Mouse (Mus musculus): ENCODE results near the gene Fto. TPM values are rescaled to one million over a fixed set of nuclear protein-coding genes. Genes with fewer than 3 reads are reported as not detected.
A peak's percentile ranks its signal among the peaks of the same experiment; 100 is the strongest.

Fto gene
- polyA plus RNA-seq, 1 experiment from 2014 or later, result 55.3 TPM

- WGBS, result 84% methylated on average over 6 of the region's 6 CpGs
- no peak overlapping the region for H3K4me2 ChIP-seq (ENCODE audit: low read length)
- H3K36me3 ChIP-seq (ENCODE audit: insufficient read depth, low read length), result no peaks in the 10 kb centered on the region
- H3K4me3 ChIP-seq (replicated peaks; ENCODE audit: low read depth, low read length), result no peak overlapping the region
- no peak for TF ChIP-seq CTCF (IDR thresholded peaks at IDR 0.05; ENCODE audit: low read depth)
- H3K9me3 ChIP-seq (replicated peaks; ENCODE audit: low read length), result no peaks in the 10 kb centered on the region
- H3K9ac ChIP-seq (ENCODE audit: low read depth, low read length), result no peak overlapping the region
- no peak for ATAC-seq (replicated peaks; ENCODE audit: low FRiP score, low read depth)
- H3K27me3 ChIP-seq (ENCODE audit: insufficient read depth, low read length), result 0 out of 2 replicates have a peak, but pooled peaks cover 2% of the 10 kb centered on the region
- H3K27ac ChIP-seq, result no peak overlapping the region
- H3K4me1 ChIP-seq (replicated peaks; ENCODE audit: insufficient read depth, low read length), result peaks cover 6% of the 10 kb centered on the region; the same call in 1 of the 2 replicates
- no peak for DNase-seq (ENCODE audit: low spot score)
Measured at GRCm38 (mm10) chr8:91684596-91685317, 371.4 kb downstream of the Fto start.

GRCm38 (mm10) chr8:91685408-91685807 is 372.1 kb downstream of the Fto start:
- Histone ChIP-seq H3K9me3 (replicated peaks; ENCODE audit: low read length) (no peaks in the 10 kb centered on the region), H3K4me3 (replicated peaks; ENCODE audit: low read depth, low read length) (no peak overlapping the region), H3K36me3 (ENCODE audit: insufficient read depth, low read length) (no peaks in the 10 kb centered on the region), H3K4me2 (ENCODE audit: low read length) (no peak overlapping the region), H3K9ac (ENCODE audit: low read depth, low read length) (no peak overlapping the region), H3K27ac (no peak overlapping the region), H3K27me3 (ENCODE audit: insufficient read depth, low read length) (0 out of 2 replicates have a peak, but pooled peaks cover 2% of the 10 kb centered on the region), H3K4me1 (replicated peaks; ENCODE audit: insufficient read depth, low read length) (peaks cover 1% of the 10 kb centered on the region; the same call in 1 of the 2 replicates)
- ATAC-seq (replicated peaks; ENCODE audit: low FRiP score, low read depth) (no peak), DNase-seq (ENCODE audit: low spot score) (no peak)
- peak; percentile 32; the same call in 1 of the 2 replicates for TF ChIP-seq CTCF (IDR thresholded peaks at IDR 0.05; ENCODE audit: low read depth)
- 51% methylated on average over 3 of the region's 3 CpGs for WGBS

GRCm38 (mm10) chr8:91692056-91692721 is 378.9 kb downstream of the Fto start:
- Histone ChIP-seq H3K4me3 (replicated peaks; ENCODE audit: low read depth, low read length) (no peak overlapping the region), H3K4me2 (ENCODE audit: low read length) (no peak overlapping the region), H3K27me3 (ENCODE audit: insufficient read depth, low read length) (peaks cover 5% of the 10 kb centered on the region; the same call in 1 of the 2 replicates), H3K36me3 (ENCODE audit: insufficient read depth, low read length) (no peaks in the 10 kb centered on the region), H3K9ac (ENCODE audit: low read depth, low read length) (no peak overlapping the region), H3K4me1 (replicated peaks; ENCODE audit: insufficient read depth, low read length) (peaks cover 7% of the 10 kb centered on the region; the same call in 1 of the 2 replicates), H3K27ac (no peak overlapping the region), H3K9me3 (replicated peaks; ENCODE audit: low read length) (no peaks in the 10 kb centered on the region)
- ATAC-seq (replicated peaks; ENCODE audit: low FRiP score, low read depth), result no peak
- no peak for TF ChIP-seq CTCF (IDR thresholded peaks at IDR 0.05; ENCODE audit: low read depth)
- WGBS, result 12% methylated on average over 15 of the region's 15 CpGs
- peak; percentile 50 for DNase-seq (ENCODE audit: low spot score)

- H3K27ac ChIP-seq, result no peak overlapping the region
- 53% methylated on average over 5 of the region's 5 CpGs for WGBS
- no peak for ATAC-seq (replicated peaks; ENCODE audit: low FRiP score, low read depth)
Measured at GRCm38 (mm10) chr8:91706533-91706932, 393.2 kb downstream of the Fto start.

GRCm38 (mm10) chr8:91708661-91709060 is 395.3 kb downstream of the Fto start:
- Histone ChIP-seq H3K27me3 (ENCODE audit: insufficient read depth, low read length) (no peaks in the 10 kb centered on the region; the same call in 1 of the 2 replicates), H3K9me3 (replicated peaks; ENCODE audit: low read length) (no peaks in the 10 kb centered on the region), H3K4me1 (replicated peaks; ENCODE audit: insufficient read depth, low read length) (0 out of 2 replicates have a peak, but pooled peaks cover 6% of the 10 kb centered on the region), H3K4me2 (ENCODE audit: low read length) (no peak overlapping the region), H3K9ac (ENCODE audit: low read depth, low read length) (no peak overlapping the region), H3K27ac (no peak overlapping the region), H3K36me3 (ENCODE audit: insufficient read depth, low read length) (no peaks in the 10 kb centered on the region), H3K4me3 (replicated peaks; ENCODE audit: low read depth, low read length) (no peak overlapping the region)
- TF ChIP-seq CTCF (IDR thresholded peaks at IDR 0.05; ENCODE audit: low read depth), result no peak
- WGBS, result 71% methylated on average over 7 of the region's 7 CpGs
- DNase-seq (ENCODE audit: low spot score) (no peak), ATAC-seq (replicated peaks; ENCODE audit: low FRiP score, low read depth) (no peak)

More at GRCm38 (mm10) chr8:91706533-91706932, 393.2 kb downstream of the Fto start:
- Histone ChIP-seq H3K4me3 (replicated peaks; ENCODE audit: low read depth, low read length) (no peak overlapping the region), H3K9ac (ENCODE audit: low read depth, low read length) (no peak overlapping the region), H3K4me2 (ENCODE audit: low read length) (no peak overlapping the region), H3K27me3 (ENCODE audit: insufficient read depth, low read length) (no peaks in the 10 kb centered on the region; the same call in 1 of the 2 replicates), H3K9me3 (replicated peaks; ENCODE audit: low read length) (no peaks in the 10 kb centered on the region), H3K4me1 (replicated peaks; ENCODE audit: insufficient read depth, low read length) (no peaks in the 10 kb centered on the region), H3K36me3 (ENCODE audit: insufficient read depth, low read length) (no peaks in the 10 kb centered on the region)
- DNase-seq (ENCODE audit: low spot score), result no peak
- TF ChIP-seq CTCF (IDR thresholded peaks at IDR 0.05; ENCODE audit: low read depth), result no peak

- H3K4me3 ChIP-seq (replicated peaks; ENCODE audit: low read depth, low read length), result no peak overlapping the region
- no peak for TF ChIP-seq CTCF (IDR thresholded peaks at IDR 0.05; ENCODE audit: low read depth)
- WGBS, result 26% methylated on average over 7 of the region's 7 CpGs
- no peaks in the 10 kb centered on the region for H3K36me3 ChIP-seq (ENCODE audit: insufficient read depth, low read length)
- no peak for DNase-seq (ENCODE audit: low spot score)
- ATAC-seq (replicated peaks; ENCODE audit: low FRiP score, low read depth), result no peak
- H3K27ac ChIP-seq, result no peak overlapping the region
- H3K27me3 ChIP-seq (ENCODE audit: insufficient read depth, low read length), result no peaks in the 10 kb centered on the region; the same call in 1 of the 2 replicates
- no peak overlapping the region for H3K9ac ChIP-seq (ENCODE audit: low read depth, low read length)
- no peaks in the 10 kb centered on the region for H3K9me3 ChIP-seq (replicated peaks; ENCODE audit: low read length)
- 0 out of 2 replicates have a peak, but pooled peaks cover 7% of the 10 kb centered on the region for H3K4me1 ChIP-seq (replicated peaks; ENCODE audit: insufficient read depth, low read length)
- H3K4me2 ChIP-seq (ENCODE audit: low read length), result no peak overlapping the region
Measured at GRCm38 (mm10) chr8:91709768-91710167, 396.4 kb downstream of the Fto start.
